Comparison of ENCODE assay signal across 21 mouse cellular contexts in genomic region chr2:35942960-35943359, GRCm38 (mm10). TPM values are rescaled to one million over a fixed set of nuclear protein-coding genes. Genes with fewer than 3 reads are reported as not detected.
A peak's percentile ranks its signal among the peaks of the same experiment; 100 is the strongest.
DNase-seq lines count a peak whose midpoint lies in the region; ATAC-seq and TF ChIP-seq lines count a peak whose summit lies in the region.
"Had no signal": no experiment of that assay in that cellular context is flagged by ENCODE, and none has a peak within 500 bp of the region (broad histone marks: within the 10 kb centered on the region; RNA-seq: fewer than 3 reads in every experiment).

No protein-coding gene starts in this region.

- TF ChIP-seq CTCF in intestine, postnatal 0 days (IDR thresholded peaks at IDR 0.05; ENCODE audit: low read depth), result no peak

- H3K9ac ChIP-seq in ES-E14 (ENCODE audit: insufficient read depth, low read depth, low read length, poor library complexity, severe bottlenecking), result no peak overlapping the region
- no peak overlapping the region for H3K9ac ChIP-seq in intestine, postnatal 0 days (ENCODE audit: low read depth, low read length)
- H3K9ac ChIP-seq: embryonic facial prominence, embryonic 12.5 days; forebrain, embryonic 13.5 days; forebrain, postnatal 0 days; heart, embryonic 13.5 days; hindbrain, embryonic 12.5 days had no signal

- DNase-seq in 416B (ENCODE audit: low read depth) (peak; percentile 50), ES-E14 (ENCODE audit: low read depth, low spot score) (no peak)
- peak; percentile 8 for DNase-seq in fat pad, adult 2 months (ENCODE audit: extremely low read depth, low read depth, low spot score)
- DNase-seq in cerebellum, adult 8-10 months, result no peak
- no peak for DNase-seq in cerebellum, adult 9-10 months
- DNase-seq: adrenal gland, postnatal 14 days; cerebellum, adult 18-20 months; cerebellum, postnatal 14 days; forebrain, postnatal 0 days; gastrocnemius, postnatal 14 days; heart, adult 11 months; heart, postnatal 36 days; kidney, adult 11 months had no signal

- H3K36me3 ChIP-seq in ES-E14 (ENCODE audit: control insufficient read depth, insufficient read depth, low read length, poor library complexity, severe bottlenecking), result no peaks in the 10 kb centered on the region
- no peaks in the 10 kb centered on the region for H3K36me3 ChIP-seq in intestine, postnatal 0 days (ENCODE audit: control insufficient read depth, insufficient read depth)
- H3K36me3 ChIP-seq: embryonic facial prominence, embryonic 12.5 days; heart, embryonic 13.5 days; hindbrain, embryonic 12.5 days had no signal

- no peaks in the 10 kb centered on the region for H3K9me3 ChIP-seq in ES-E14 (ENCODE audit: control insufficient read depth, insufficient read depth, low read depth, low read length)
- H3K9me3 ChIP-seq in intestine, postnatal 0 days (ENCODE audit: control insufficient read depth), result no peaks in the 10 kb centered on the region
- H3K9me3 ChIP-seq: embryonic facial prominence, embryonic 12.5 days; forebrain, embryonic 13.5 days; heart, embryonic 13.5 days; hindbrain, embryonic 12.5 days had no signal

- WGBS in intestine, postnatal 0 days, result 74% methylated on average over 9 of the region's 9 CpGs

- no peaks in the 10 kb centered on the region for H3K27me3 ChIP-seq in intestine, postnatal 0 days (replicated peaks; ENCODE audit: control insufficient read depth, insufficient read depth, low read length)
- H3K27me3 ChIP-seq: embryonic facial prominence, embryonic 12.5 days; forebrain, embryonic 13.5 days; heart, embryonic 13.5 days; hindbrain, embryonic 12.5 days had no signal

- no peak overlapping the region for H3K4me2 ChIP-seq in intestine, postnatal 0 days (replicated peaks; ENCODE audit: low read depth)
- H3K4me2 ChIP-seq: embryonic facial prominence, embryonic 12.5 days; forebrain, embryonic 13.5 days; heart, embryonic 13.5 days; hindbrain, embryonic 12.5 days had no signal

- H3K4me3 ChIP-seq in ES-E14 (ENCODE audit: insufficient read depth in 1 of 2, low read depth in 1 of 2, low read length in 2 of 2, poor library complexity in 1 of 2, severe bottlenecking in 1 of 2), result no peak overlapping the region
- H3K4me3 ChIP-seq in intestine, postnatal 0 days (ENCODE audit: low read depth, low read length), result no peak overlapping the region
- H3K4me3 ChIP-seq: embryonic facial prominence, embryonic 12.5 days; forebrain, embryonic 13.5 days; heart, embryonic 13.5 days; hindbrain, embryonic 12.5 days had no signal

- no peaks in the 10 kb centered on the region for H3K4me1 ChIP-seq in ES-E14 (ENCODE audit: control insufficient read depth in 2 of 2, insufficient read depth in 2 of 2, low read length in 2 of 2, poor library complexity in 1 of 2)
- H3K4me1 ChIP-seq in intestine, postnatal 0 days (replicated peaks; ENCODE audit: control insufficient read depth, insufficient read depth, low read length), result no peaks in the 10 kb centered on the region
- H3K4me1 ChIP-seq: embryonic facial prominence, embryonic 12.5 days; forebrain, embryonic 13.5 days; heart, embryonic 13.5 days; hindbrain, embryonic 12.5 days had no signal

- ATAC-seq in megakaryocyte progenitor cell, adult 5-6 weeks (replicated peaks; ENCODE audit: poor library complexity), result 0 out of 2 replicates have a peak, but pooled peaks have one; percentile 17
- ATAC-seq in intestine, postnatal 0 days, result no peak
- ATAC-seq: forebrain, embryonic 13.5 days; forebrain, postnatal 0 days; hindbrain, embryonic 16.5 days; inflammation-experienced regulatory T-cells, adult 6 months had no signal

- in situ Hi-C loops in ES-E14 (cut with MboI; ENCODE audit: low sequenced_read_pairs in 2 of 2, unreplicated experiment in 2 of 2), result no loop called here

- no peak overlapping the region for H3K27ac ChIP-seq in ES-E14 (ENCODE audit: insufficient read depth, low read depth, low read length, poor library complexity, severe bottlenecking)
- H3K27ac ChIP-seq in intestine, postnatal 0 days (ENCODE audit: low read depth, low read length), result no peak overlapping the region
- H3K27ac ChIP-seq: embryonic facial prominence, embryonic 12.5 days; forebrain, embryonic 13.5 days; heart, embryonic 13.5 days; hindbrain, embryonic 12.5 days had no signal

TF ChIP-seq in ES-E14, 5 proteins besides CTCF, POLR2A, EP300 and RAD21:
- no peak for TF ChIP-seq ZC3H11A (IDR thresholded peaks at IDR 0.05; ENCODE audit: borderline replicate concordance, low read depth, low read length)
- TF ChIP-seq MAFK (IDR thresholded peaks at IDR 0.05; ENCODE audit: insufficient read depth, low read depth, low read length), result peak; percentile 46; the same call in 1 of the 2 replicates

RNA-seq across cellular contexts. Expression of gene Ttll11, which starts 36.8 kb away (rescaled TPM):
- 0.16 and 0.31 TPM in 2 replicates for total RNA-seq in ES-E14 (2012; rRNA removed)
- not detected in 2 replicates for total RNA-seq in megakaryocyte progenitor cell, adult 5-6 weeks (2015)
- 0.04 TPM in 1 of 2 replicates, not detected in the other for total RNA-seq in megakaryocyte progenitor cell, adult 5-6 weeks (2017)
- polyA plus RNA-seq in intestine, postnatal 0 days (2015; fragmentation: Nextera tagmentation; extraction: Ambion mirVana), result 0.38 and 0.44 TPM in 2 replicates
- polyA plus RNA-seq: inflammation-experienced regulatory T-cells, adult 6 months had no signal

Comparison
In these comparisons a context has a peak if more than half of its experiments do, and no peak if none do; other contexts are left out.
1. DNase-seq: peak in 416B (single experiment) and fat pad, adult 2 months (single experiment); none in ES-E14 (single experiment), cerebellum, adult 8-10 months (single experiment) and cerebellum, adult 9-10 months (single experiment).